Mouse (Mus musculus) MEL (cell line): ENCODE results near the gene Atf2.

Experiments used
- CTCF ChIP-seq, 3 experiments: IDR thresholded peaks in 2 of 3; conservative IDR thresholded peaks in 1 of 3; 2 replicates each; pipeline ENCODE4 v1.5.1; 2011 to 2012; ENCODE audit warnings: low read length in 3 of 3, low read depth in 2 of 3, mild to moderate bottlenecking in 2 of 3, improper control_type of control experiment in 1 of 3, inconsistent platforms in 1 of 3, mixed read lengths in 1 of 3, moderate library complexity in 1 of 3; ENCODE audit not compliant: control insufficient read depth in 1 of 3, insufficient read depth in 1 of 3, poor library complexity in 1 of 3, severe bottlenecking in 1 of 3
- EP300 ChIP-seq, 2 experiments: IDR thresholded peaks; 2 replicates each; pipeline ENCODE4 v1.6.1; 2011; ENCODE audit warnings: improper control_type of control experiment in 2 of 2, low read length in 2 of 2, low read depth in 1 of 2, mild to moderate bottlenecking in 1 of 2
- HCFC1 ChIP-seq: IDR thresholded peaks from 2 replicates; pipeline ENCODE4 v1.6.1; 2012; ENCODE audit warnings: low read depth, mild to moderate bottlenecking, inconsistent platforms, low read length, improper control_type of control experiment, moderate library complexity
- MAX ChIP-seq: IDR thresholded peaks from 2 replicates; pipeline ENCODE4 v1.6.1; 2011; ENCODE audit warnings: low read length, improper control_type of control experiment
- MYC ChIP-seq: IDR thresholded peaks from 2 replicates; pipeline ENCODE4 v1.6.1; 2011; ENCODE audit warnings: low read depth, mild to moderate bottlenecking, low read length, improper control_type of control experiment, moderate library complexity
- POLR2A ChIP-seq, 2 experiments: IDR thresholded peaks; 2 replicates each; pipeline ENCODE4 v1.6.1; 2011 to 2012; ENCODE audit warnings: low read length in 2 of 2, mild to moderate bottlenecking in 2 of 2, control low read depth in 1 of 2, improper control_type of control experiment in 1 of 2, low read depth in 1 of 2, moderate library complexity in 1 of 2; ENCODE audit not compliant: control insufficient read depth in 1 of 2, insufficient read depth in 1 of 2, poor library complexity in 1 of 2
- POLR2AphosphoS5 ChIP-seq: IDR thresholded peaks from 2 replicates; pipeline ENCODE4 v1.6.1; 2012; ENCODE audit warnings: low read depth, borderline replicate concordance, mild to moderate bottlenecking, inconsistent platforms, low read length, moderate library complexity, mixed read lengths
- RAD21 ChIP-seq: IDR thresholded peaks from 2 replicates; pipeline ENCODE4 v1.6.1; 2011; ENCODE audit warnings: mild to moderate bottlenecking, low read depth, low read length, improper control_type of control experiment

- TF ChIP-seq MYC (no peak), MAX (no peak), RAD21 (no peak), POLR2A (IDR thresholded peaks at IDR 0.05; ENCODE audit: control insufficient read depth in 1 of 2, insufficient read depth in 1 of 2, low read depth in 1 of 2, low read length in 2 of 2, poor library complexity in 1 of 2) (no peak), EP300 (IDR thresholded peaks at IDR 0.05; ENCODE audit: low read depth in 1 of 2, low read length in 2 of 2) (no peak), CTCF (IDR thresholded peaks at IDR 0.05 in 2 of 3, conservative IDR thresholded peaks at IDR 0.05 in 1 of 3; ENCODE audit: control insufficient read depth in 1 of 3, insufficient read depth in 1 of 3, low read depth in 2 of 3, low read length in 3 of 3, poor library complexity in 1 of 3, severe bottlenecking in 1 of 3) (no peak), POLR2AphosphoS5 (no peak), HCFC1 (no peak)
These were observed 112.0 kb downstream of the Atf2 start for GRCm38 (mm10) chr2:73780321-73781010.
